Mouse (Mus musculus): ENCODE measurements at regions not wholly inside any gene's neighbourhood (a gene's known extent, or its start where the extent isn't known, plus 50 kb on each side); places are given as distances from the start of the nearest gene placed in this dataset.

- H3K4me3 ChIP-seq (ENCODE audit: low read depth, low read length) = no peak overlapping the region
Observed at GRCm38 (mm10) chr16:26183530-26183929, 77.9 kb upstream of the P3h2 start.

GRCm38 (mm10) chr16:26181716-26182115 is 76.1 kb upstream of the P3h2 start:
- DNase-seq (no peak), ATAC-seq (no peak)

More at GRCm38 (mm10) chr16:26183530-26183929, 77.9 kb upstream of the P3h2 start:
- no peak overlapping the region for H3K4me2 ChIP-seq (ENCODE audit: low read depth, low read length)
- no peaks in the 10 kb centered on the region for H3K9me3 ChIP-seq (ENCODE audit: low read length)
- H3K36me3 ChIP-seq (replicated peaks; ENCODE audit: insufficient read depth, low read length) = no peaks in the 10 kb centered on the region
- H3K9ac ChIP-seq (replicated peaks) = no peak overlapping the region
- DNase-seq (no peak), ATAC-seq (no peak)
- no peaks in the 10 kb centered on the region for H3K27me3 ChIP-seq (ENCODE audit: insufficient read depth, low read length)
- no peak for TF ChIP-seq CTCF (IDR thresholded peaks at IDR 0.05; ENCODE audit: low read depth)
- no peak for TF ChIP-seq EP300 (IDR thresholded peaks at IDR 0.05; ENCODE audit: low read depth)
- no peak overlapping the region for H3K27ac ChIP-seq (ENCODE audit: low read depth)
- H3K4me1 ChIP-seq (ENCODE audit: insufficient read depth) = no peaks in the 10 kb centered on the region

GRCm38 (mm10) chr16:26171441-26171840 is 65.9 kb upstream of the P3h2 start:
- ATAC-seq = no peak
- H3K4me2 ChIP-seq (ENCODE audit: low read depth, low read length) = no peak overlapping the region
- H3K27me3 ChIP-seq (ENCODE audit: insufficient read depth, low read length) = no peaks in the 10 kb centered on the region
- no peaks in the 10 kb centered on the region for H3K9me3 ChIP-seq (ENCODE audit: low read length)
- no peak overlapping the region for H3K9ac ChIP-seq (replicated peaks)
- H3K36me3 ChIP-seq (replicated peaks; ENCODE audit: insufficient read depth, low read length) = no peaks in the 10 kb centered on the region
- no peak for DNase-seq
- no peak overlapping the region for H3K27ac ChIP-seq (ENCODE audit: low read depth)
- no peak for TF ChIP-seq EP300 (IDR thresholded peaks at IDR 0.05; ENCODE audit: low read depth)
- no peak for TF ChIP-seq CTCF (IDR thresholded peaks at IDR 0.05; ENCODE audit: low read depth)
- WGBS (ENCODE audit: insufficient replicate concordance) = 69% methylated on average over 3 of the region's 3 CpGs
- H3K4me3 ChIP-seq (ENCODE audit: low read depth, low read length) = no peak overlapping the region
- no peaks in the 10 kb centered on the region for H3K4me1 ChIP-seq (ENCODE audit: insufficient read depth)

More at GRCm38 (mm10) chr16:26181716-26182115, 76.1 kb upstream of the P3h2 start:
- Histone ChIP-seq H3K4me3 (ENCODE audit: low read depth, low read length) (no peak overlapping the region), H3K4me2 (ENCODE audit: low read depth, low read length) (no peak overlapping the region), H3K9ac (replicated peaks) (no peak overlapping the region), H3K36me3 (replicated peaks; ENCODE audit: insufficient read depth, low read length) (no peaks in the 10 kb centered on the region), H3K4me1 (ENCODE audit: insufficient read depth) (no peaks in the 10 kb centered on the region), H3K27me3 (ENCODE audit: insufficient read depth, low read length) (no peaks in the 10 kb centered on the region), H3K9me3 (ENCODE audit: low read length) (no peaks in the 10 kb centered on the region), H3K27ac (ENCODE audit: low read depth) (no peak overlapping the region)
- no peak for TF ChIP-seq EP300 (IDR thresholded peaks at IDR 0.05; ENCODE audit: low read depth)
- TF ChIP-seq CTCF (IDR thresholded peaks at IDR 0.05; ENCODE audit: low read depth) = no peak
- WGBS (ENCODE audit: insufficient replicate concordance) = 60% methylated on average over 3 of the region's 3 CpGs

- no peak for DNase-seq
- no peak overlapping the region for H3K4me3 ChIP-seq (ENCODE audit: low read depth, low read length)
- no peaks in the 10 kb centered on the region for H3K4me1 ChIP-seq (ENCODE audit: insufficient read depth)
- ATAC-seq = no peak
- no peak overlapping the region for H3K9ac ChIP-seq (replicated peaks)
- H3K36me3 ChIP-seq (replicated peaks; ENCODE audit: insufficient read depth, low read length) = no peaks in the 10 kb centered on the region
- H3K27ac ChIP-seq (ENCODE audit: low read depth) = no peak overlapping the region
- H3K4me2 ChIP-seq (ENCODE audit: low read depth, low read length) = no peak overlapping the region
- no peaks in the 10 kb centered on the region for H3K27me3 ChIP-seq (ENCODE audit: insufficient read depth, low read length)
- WGBS (ENCODE audit: insufficient replicate concordance) = 95% methylated on average over 1 of the region's 1 CpGs
- H3K9me3 ChIP-seq (ENCODE audit: low read length) = no peaks in the 10 kb centered on the region
- TF ChIP-seq EP300 (IDR thresholded peaks at IDR 0.05; ENCODE audit: low read depth) = no peak
- TF ChIP-seq CTCF (IDR thresholded peaks at IDR 0.05; ENCODE audit: low read depth) = no peak
Observed at GRCm38 (mm10) chr16:26169382-26169781, 63.8 kb upstream of the P3h2 start.

- no peaks in the 10 kb centered on the region for H3K27me3 ChIP-seq (ENCODE audit: insufficient read depth, low read length)
- no peaks in the 10 kb centered on the region for H3K36me3 ChIP-seq (replicated peaks; ENCODE audit: insufficient read depth, low read length)
- 88% methylated on average over 2 of the region's 2 CpGs for WGBS (ENCODE audit: insufficient replicate concordance)
- H3K4me3 ChIP-seq (ENCODE audit: low read depth, low read length) = no peak overlapping the region
- H3K9ac ChIP-seq (replicated peaks) = no peak overlapping the region
- H3K9me3 ChIP-seq (ENCODE audit: low read length) = no peaks in the 10 kb centered on the region
- DNase-seq (no peak), ATAC-seq (no peak)
- no peak overlapping the region for H3K4me2 ChIP-seq (ENCODE audit: low read depth, low read length)
- TF ChIP-seq EP300 (IDR thresholded peaks at IDR 0.05; ENCODE audit: low read depth) (no peak), CTCF (IDR thresholded peaks at IDR 0.05; ENCODE audit: low read depth) (no peak)
- H3K27ac ChIP-seq (ENCODE audit: low read depth) = no peak overlapping the region
- H3K4me1 ChIP-seq (ENCODE audit: insufficient read depth) = no peaks in the 10 kb centered on the region
Observed at GRCm38 (mm10) chr16:26168216-26168615, 62.6 kb upstream of the P3h2 start.

- Histone ChIP-seq H3K4me3 (ENCODE audit: low read depth, low read length) (no peak overlapping the region), H3K9me3 (ENCODE audit: low read length) (no peaks in the 10 kb centered on the region), H3K9ac (replicated peaks) (no peak overlapping the region), H3K36me3 (replicated peaks; ENCODE audit: insufficient read depth, low read length) (no peaks in the 10 kb centered on the region), H3K4me1 (ENCODE audit: insufficient read depth) (no peaks in the 10 kb centered on the region), H3K27me3 (ENCODE audit: insufficient read depth, low read length) (no peaks in the 10 kb centered on the region), H3K27ac (ENCODE audit: low read depth) (no peak overlapping the region), H3K4me2 (ENCODE audit: low read depth, low read length) (no peak overlapping the region)
- ATAC-seq (no peak), DNase-seq (no peak)
- TF ChIP-seq CTCF (IDR thresholded peaks at IDR 0.05; ENCODE audit: low read depth) (no peak), EP300 (IDR thresholded peaks at IDR 0.05; ENCODE audit: low read depth) (no peak)
- 64% methylated on average over 4 of the region's 4 CpGs for WGBS (ENCODE audit: insufficient replicate concordance)
Observed at GRCm38 (mm10) chr16:26164066-26164465, 58.5 kb upstream of the P3h2 start.

- no peak overlapping the region for H3K27ac ChIP-seq (ENCODE audit: low read depth)
- no peaks in the 10 kb centered on the region for H3K36me3 ChIP-seq (replicated peaks; ENCODE audit: insufficient read depth, low read length)
- H3K27me3 ChIP-seq (ENCODE audit: insufficient read depth, low read length) = no peaks in the 10 kb centered on the region
- H3K9ac ChIP-seq (replicated peaks) = no peak overlapping the region
- 72% methylated on average over 2 of the region's 2 CpGs for WGBS (ENCODE audit: insufficient replicate concordance)
- DNase-seq (no peak), ATAC-seq (no peak)
- no peak overlapping the region for H3K4me3 ChIP-seq (ENCODE audit: low read depth, low read length)
- TF ChIP-seq EP300 (IDR thresholded peaks at IDR 0.05; ENCODE audit: low read depth) (no peak), CTCF (IDR thresholded peaks at IDR 0.05; ENCODE audit: low read depth) (no peak)
- no peaks in the 10 kb centered on the region for H3K4me1 ChIP-seq (ENCODE audit: insufficient read depth)
- no peak overlapping the region for H3K4me2 ChIP-seq (ENCODE audit: low read depth, low read length)
- H3K9me3 ChIP-seq (ENCODE audit: low read length) = no peaks in the 10 kb centered on the region
Observed at GRCm38 (mm10) chr16:26163401-26163800, 57.8 kb upstream of the P3h2 start.
